Mouse (Mus musculus) neutrophil, adult 83 days (primary cell): Measurements from ENCODE around the gene Gm6890. TPM values are rescaled to one million over a fixed set of nuclear protein-coding genes. Genes with fewer than 3 reads are reported as not detected.

Experiments used
- total RNA-seq, 2 experiments: library from RNA; stranded (reverse); gene quantifications; one replicate each; pipeline ENCODE4 v1.2.4; 2023

Gm6890 gene
- not detected for total RNA-seq

DNA sequence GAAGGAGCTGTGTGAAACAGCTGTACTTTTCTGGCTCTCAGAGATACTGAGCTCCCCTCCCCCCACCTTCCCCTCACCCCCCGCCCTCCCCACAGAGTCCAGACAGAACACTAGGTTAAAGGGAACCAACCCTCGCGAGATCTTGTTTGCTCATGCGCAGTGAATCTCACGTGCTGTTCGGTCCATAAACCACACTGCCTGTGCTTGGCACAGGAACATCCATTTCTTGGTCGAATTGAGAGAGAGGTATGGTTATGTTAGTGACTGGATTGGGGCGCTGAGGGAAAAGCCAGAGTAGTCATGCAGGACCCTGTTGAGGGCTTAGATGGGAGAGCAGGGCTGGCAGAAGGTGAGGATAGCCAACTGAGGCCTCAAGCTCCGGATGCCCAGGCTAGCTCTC, at the start of gene Gm6890:
Gm6890 (plus strand) TSS at position 301 of the 400 bp plus-strand sequence.

Other genes starting within 250 kb of the Gm6890 start
- gene Olfr1326-ps1, start 166.0 kb upstream of the Gm6890 start, total RNA-seq: not detected
- gene Olfr1325, start 148.2 kb upstream of the Gm6890 start, total RNA-seq: not detected
- not detected for gene Gm5640, start 95.3 kb upstream of the Gm6890 start, total RNA-seq
- gene Gm5936, start 96.3 kb downstream of the Gm6890 start, total RNA-seq: not detected